Mouse (Mus musculus) spleen, adult 12 weeks (tissue): ENCODE data around the gene Hs1bp3.

ENCODE experiments used
- DNase-seq: peaks from one replicate; pipeline ENCODE4 v3.0.0; 2022; ENCODE audit warnings: low spot score

Gene Hs1bp3

DNA sequence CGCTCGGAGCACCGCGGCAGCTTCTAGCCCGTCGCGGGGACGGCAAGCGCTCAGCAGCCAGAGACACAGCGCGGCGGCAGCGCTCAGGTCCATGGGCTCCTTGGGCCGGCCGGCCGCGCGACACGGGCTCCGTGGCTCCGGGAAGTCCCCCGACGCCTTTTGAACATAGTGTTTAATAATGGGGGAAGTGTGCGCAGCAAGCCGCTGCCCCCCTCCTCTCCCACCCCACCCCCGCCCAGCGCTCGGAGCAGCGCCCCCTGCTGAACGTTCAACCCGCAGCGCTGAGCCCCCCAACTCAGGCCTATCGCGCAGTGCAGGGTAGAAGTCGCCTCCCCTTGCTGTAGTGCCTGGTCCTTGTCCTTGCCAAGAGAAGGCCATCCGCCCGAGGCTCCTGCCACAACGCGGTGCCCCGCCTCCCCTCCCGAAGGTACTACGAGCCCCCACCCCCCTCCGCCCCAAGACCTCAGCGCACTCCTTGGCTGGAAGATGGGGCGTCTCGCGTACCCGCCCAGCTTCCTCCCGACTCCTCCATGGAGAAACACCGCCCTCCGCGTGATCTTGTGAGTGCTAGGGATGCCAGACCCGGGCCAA, 11.3 kb upstream of the Hs1bp3 start, which contains the start of gene Gdf7:
TSS of gene Gdf7 (minus strand) at position 114 of the 591 bp plus-strand sequence.
- no peak for DNase-seq

DNA sequence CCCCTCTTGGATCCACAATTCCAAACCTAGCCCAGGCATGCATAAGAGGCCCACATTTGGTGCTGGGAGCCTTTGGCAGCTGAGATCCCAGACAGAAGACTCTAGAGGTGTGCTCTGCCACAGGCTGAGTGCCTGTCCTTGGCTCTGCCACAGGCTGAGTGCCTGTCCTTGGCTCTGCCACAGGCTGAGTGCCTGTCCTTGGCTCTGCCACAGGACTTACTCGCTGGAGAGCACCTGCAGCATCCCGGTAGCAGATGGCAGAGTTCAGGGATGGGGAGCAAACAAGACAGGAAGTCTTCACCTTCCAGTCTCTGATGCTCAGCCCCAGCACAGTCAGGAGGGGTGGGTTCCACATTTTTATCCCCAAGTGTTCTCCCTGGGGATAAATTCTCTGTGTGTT, 8.0 kb upstream of the Hs1bp3 start:
- no peak for DNase-seq

DNA sequence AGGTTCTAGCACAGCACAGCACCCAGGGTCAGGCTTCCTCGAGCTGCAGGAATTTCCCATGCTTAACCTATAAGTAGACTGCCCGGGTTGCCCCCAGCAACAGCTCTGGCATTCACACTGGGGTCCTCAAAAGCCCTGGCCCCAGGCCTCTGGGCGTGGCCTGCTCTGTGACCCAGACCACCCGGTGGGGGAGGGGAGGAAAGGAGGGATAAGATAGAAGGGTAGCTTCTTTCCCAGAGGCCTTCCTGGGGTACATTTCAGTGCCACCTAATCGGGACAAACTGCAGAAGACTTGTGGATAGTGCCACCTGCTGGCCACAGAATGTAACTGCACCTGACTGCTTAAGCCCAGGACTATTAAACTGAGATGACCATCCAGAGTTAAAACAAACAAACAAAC, 6.8 kb upstream of the Hs1bp3 start:
- DNase-seq, result peak; percentile 32

DNA sequence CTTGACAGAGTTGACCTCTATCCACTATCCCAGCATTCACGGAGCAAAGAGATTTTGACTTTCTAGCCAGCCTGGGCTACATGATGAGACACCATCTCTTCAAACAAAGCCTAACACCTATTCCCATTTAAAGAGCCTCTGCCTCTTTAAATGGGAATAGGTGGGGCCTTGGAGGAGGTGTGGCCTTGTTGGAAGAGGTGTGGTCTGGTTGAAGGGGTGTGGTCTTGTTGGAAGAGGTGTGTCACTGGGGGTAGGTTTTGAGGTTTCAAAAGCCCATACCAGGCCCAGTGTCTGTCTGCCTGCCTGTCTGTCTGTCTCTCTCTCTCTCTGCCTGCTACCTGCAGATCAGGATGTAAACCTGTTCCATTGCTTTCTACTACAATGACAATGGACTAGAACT, 6.3 kb upstream of the Hs1bp3 start:
- DNase-seq, result no peak

DNA sequence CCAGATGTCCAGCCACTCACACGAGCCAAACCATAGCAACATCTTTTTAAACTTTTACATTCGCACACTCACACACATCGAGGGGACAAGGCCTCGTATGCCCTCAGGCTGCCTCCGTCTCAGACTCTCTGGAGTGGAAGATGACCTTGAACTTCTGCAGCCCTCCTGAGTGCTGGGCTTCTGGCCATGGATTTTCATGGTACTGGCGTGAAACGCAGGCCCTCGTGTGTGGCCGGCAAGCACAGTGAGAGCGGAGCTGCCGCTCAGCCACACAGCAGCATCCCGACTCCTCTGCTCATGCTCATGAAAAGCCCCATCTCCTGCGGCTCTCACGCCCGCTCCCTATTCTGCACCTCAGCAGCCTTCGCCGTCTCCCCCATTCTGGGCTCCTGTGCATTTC, 2.2 kb upstream of the Hs1bp3 start:
- DNase-seq, result no peak

DNA sequence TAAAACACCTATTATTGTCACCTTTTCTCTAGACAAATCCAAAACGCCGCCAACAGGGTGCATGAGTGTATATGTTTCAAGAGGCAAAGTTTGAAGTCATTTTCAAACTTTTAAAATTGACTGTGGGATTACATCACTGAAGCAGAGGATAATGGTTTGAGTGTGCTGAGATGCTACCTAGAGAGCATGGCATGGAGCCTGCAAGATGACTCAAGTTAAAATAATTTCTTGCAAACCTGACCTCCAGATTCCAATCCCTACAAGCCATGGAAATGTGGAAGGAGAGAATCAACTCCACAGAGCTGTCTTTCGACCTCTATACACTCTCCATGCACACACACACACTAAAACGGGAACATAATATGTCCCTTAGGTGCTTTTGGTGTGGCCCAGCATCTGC, 966 bp upstream of the Hs1bp3 start:
- no peak for DNase-seq

DNA sequence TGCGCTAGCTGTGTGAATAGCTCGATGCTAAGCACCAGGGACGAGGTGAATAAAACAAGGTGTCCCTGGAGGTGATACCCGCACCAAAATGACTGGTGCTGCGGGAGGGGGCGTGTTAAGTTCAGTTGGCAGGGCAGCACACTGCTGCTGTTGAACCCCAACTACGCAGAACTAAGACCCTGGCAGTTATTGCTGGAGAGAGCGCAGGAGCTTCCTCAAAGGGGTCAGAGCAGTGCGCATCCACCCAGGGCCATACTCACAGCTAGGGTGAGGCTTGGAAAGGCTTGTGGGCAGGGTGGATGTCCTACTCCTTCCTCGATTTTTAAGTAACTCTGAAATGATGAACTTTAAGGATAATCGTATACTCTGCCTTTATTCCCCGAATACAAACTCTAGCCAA, 541 bp downstream of the Hs1bp3 start:
- no peak for DNase-seq

DNA sequence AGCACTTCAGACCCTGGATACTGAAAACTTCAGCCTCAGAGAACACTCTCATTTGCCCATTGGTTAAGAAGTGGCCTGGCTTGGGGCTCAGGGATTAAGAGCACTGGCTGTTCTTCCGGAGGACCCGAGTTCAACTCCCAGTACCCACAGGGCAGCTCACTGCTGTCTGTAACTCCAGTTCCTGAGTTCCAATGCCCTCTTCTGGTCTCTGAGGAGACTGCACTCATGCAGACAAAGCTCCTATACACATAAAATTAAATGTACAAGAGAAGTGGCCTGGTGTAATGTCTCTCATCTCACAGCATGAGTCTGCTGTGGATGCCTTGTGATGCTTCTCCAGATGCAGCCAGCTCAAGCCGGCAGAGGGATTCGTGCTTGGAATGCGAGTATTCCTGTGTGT, 3.3 kb downstream of the Hs1bp3 start:
- DNase-seq, result no peak

DNA sequence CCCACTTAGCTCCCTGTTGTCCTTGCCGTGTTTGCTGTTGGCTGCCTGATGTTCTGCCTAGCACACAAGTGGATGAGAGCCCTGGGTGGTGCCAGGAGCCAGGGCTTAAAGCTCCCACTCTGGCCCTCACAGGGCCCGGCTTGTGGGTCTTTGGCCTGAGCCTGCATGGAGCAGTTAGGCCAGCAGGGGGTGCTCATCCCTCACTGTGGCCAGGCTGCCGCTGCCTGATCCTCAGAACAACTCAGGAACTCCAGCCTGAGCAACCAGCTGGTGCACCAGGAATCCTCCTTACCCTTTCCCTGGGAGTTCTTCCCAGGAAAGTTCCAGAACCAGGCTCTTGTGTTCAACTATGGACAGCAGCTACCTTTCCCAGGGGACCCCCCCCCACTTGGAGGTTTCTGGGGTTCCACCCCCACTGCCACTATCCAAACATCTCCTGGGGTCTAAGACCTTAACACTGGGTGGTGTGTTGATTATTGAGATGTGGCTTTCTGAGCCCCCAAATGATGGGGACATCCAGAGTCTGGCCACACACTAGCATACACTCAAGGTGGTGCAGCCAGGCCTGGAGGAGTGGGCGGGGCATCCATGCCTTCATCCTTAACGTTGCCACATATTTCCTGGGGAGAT, 7.0 kb downstream of the Hs1bp3 start:
- DNase-seq, result peak; percentile 31

DNA sequence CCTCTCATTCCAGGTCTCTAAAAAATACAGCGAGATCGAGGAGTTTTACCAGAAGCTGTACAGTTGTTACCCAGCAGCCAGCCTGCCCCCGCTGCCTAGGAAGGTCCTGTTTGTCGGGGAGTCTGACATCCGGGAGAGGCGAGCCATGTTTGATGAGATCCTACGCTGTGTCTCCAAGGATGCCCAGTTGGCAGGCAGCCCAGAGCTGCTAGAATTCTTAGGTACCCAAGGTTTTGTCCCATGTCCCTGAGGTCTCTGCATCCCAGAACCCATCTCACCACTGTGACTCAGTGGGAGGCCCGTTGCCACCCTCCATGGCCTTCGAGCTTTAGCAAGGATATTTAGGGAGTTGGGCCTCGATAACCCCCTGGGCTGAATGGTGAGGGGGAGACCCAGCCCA, 8.3 kb downstream of the Hs1bp3 start:
- no peak for DNase-seq

DNA sequence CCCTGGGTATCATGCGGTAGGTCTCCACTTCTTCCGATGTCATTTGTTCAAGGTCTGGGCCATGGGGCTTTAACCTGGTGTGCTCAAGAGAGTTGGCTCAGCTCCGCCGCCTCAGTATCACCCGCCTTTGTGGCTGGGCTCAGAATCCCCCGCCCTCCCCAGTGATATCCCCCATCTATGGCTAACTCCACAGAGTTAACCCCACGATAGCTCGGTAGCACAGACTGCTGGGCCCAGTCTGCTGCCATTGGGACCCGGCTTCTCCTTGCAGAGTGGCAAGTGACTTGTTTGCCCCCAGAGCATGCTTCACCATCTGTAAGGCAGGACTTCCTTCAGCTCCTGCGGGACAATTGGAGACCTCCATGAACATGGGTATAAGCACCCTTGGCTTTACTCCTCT, 10.9 kb downstream of the Hs1bp3 start:
- DNase-seq, result no peak

DNA sequence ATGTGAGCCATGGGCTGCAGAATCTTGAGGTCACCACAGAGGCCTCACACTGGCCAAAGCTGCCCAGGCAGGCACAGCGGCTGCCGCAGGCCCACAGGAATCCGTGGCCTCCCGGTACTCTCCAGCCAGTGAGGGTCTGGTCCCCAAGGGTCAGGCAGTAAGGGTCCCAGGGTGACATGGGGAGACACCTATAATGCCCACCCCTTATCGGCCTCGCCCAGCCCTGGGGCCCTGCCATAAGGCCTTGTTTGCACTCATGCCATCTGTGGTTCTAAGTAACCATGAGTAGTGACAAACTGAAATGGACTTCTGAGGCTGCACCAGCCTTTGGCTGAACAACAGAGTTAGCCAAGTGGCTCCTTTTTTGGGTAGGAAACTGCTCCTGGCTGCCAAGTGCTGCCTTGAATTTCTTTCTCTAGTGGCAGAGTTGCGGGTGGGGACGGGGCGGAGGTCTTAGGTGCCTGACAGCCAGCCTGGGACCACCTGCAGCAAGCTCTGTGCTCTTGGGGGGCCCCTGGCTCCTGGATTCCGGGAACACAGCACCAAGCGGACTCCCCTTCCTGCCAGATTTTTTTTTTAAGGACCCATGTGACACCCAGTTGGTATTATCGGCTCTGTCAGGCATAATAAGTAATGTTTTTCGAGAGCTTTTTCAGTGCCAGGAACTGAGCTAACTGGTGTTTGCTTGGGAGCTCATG, 12.2 kb downstream of the Hs1bp3 start:
- no peak for DNase-seq

DNA sequence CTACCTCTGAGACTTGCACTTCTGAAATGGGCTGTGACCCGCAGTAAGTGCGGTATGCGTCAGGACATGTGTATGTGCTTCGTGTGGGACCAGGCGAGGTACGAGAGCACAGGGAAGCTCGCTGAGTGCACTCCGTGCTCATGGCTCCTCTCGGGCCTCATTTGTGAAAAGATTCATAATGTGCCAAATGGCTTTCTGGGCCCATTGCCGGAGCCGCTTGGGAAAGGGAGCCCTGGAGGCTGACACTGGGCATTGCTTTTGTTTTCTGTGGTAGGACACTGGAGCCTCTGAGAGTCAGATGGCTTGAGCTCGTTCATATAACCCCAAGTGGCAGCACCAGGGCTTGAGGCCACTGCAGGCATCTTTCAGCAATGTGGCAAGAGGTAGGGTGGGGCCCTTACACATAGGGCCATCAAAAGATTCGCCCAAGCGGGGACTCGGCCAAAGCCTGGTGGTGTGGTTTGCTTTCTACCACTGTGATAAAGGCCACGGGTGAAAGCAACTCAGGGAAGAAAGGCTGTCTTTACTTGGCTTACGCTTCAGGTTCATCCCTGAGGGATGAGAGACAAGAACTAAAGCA, 12.8 kb downstream of the Hs1bp3 start:
- DNase-seq, result no peak

DNA sequence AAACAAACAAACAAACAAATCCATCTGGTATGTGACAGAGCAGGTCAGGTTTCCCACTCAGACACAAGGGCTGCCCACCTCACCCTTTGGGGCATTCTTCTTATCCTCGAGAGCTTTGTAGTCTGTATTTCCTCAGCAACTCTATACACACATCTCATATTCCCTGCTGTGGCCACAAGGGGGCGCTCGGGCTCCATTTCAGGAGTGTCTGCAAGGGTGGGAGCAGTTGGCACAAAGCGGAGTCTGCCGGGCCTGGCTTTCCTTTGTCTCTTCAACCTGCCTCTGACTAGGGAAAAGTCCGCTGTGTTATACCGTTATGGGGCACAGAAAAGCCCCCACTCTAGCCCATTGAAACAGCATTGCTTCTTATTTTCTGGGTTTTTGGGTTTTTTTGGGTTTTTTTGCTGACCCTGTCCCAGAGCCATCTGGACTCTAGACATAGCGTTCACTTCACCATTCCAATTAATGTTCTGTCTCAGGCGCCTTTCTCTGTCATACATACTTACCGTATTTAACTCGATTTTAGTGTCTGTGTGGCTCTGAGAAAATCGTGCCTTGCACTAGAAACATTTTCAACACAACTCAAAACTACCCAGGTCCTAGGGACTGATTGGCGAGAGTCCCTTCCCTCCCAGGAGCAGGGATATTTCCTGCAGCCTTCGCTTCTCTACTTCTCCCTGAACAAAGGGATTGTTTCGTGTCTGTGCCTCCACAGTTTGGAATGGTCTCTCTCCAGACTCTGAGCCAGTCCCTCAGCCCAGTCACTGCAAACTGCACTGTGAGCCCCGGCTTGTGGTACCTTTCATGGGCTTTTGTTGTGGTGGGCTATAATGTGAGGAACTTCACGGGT, 13.8 kb downstream of the Hs1bp3 start:
- peak; percentile 66 for DNase-seq

DNA sequence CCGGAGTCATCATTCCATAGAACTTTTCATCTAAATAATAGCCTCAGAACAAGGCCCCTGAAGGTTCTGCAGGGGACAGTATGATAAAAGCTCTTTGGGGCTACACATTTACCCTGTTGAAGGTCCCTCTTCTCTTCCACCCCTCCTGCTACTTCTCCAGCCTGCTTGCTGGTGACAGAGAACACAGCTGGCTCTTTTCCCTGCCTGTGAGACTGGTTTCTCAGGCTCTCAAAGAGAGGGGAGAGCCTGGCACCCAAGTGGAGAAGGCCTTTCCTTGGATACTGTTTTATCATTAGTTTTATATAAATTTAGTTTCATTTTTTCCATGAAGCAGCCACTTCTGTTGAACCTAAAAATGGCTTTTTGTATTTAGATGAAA, 14.4 kb downstream of the Hs1bp3 start:
- DNase-seq, result no peak

DNA sequence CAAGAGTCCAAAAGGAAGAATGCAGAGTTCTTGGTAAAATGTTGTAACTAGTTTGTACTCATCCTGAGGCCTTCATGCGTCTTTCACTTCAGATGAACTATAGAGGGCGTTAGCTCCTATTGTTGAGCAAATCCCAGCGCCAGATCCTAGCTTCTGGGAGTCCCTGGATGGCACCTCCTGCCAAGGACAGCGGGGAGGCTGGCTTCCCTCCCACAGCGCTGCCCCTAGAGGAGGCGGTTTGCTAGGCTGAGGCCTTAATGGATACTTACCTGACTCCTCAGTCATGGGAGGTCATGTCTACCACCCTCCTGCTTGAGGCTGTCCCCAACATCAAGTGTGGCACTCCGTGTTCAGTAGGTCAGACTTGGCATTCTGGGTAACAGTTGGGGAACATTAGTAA, 16.0 kb downstream of the Hs1bp3 start:
- no peak for DNase-seq

DNA sequence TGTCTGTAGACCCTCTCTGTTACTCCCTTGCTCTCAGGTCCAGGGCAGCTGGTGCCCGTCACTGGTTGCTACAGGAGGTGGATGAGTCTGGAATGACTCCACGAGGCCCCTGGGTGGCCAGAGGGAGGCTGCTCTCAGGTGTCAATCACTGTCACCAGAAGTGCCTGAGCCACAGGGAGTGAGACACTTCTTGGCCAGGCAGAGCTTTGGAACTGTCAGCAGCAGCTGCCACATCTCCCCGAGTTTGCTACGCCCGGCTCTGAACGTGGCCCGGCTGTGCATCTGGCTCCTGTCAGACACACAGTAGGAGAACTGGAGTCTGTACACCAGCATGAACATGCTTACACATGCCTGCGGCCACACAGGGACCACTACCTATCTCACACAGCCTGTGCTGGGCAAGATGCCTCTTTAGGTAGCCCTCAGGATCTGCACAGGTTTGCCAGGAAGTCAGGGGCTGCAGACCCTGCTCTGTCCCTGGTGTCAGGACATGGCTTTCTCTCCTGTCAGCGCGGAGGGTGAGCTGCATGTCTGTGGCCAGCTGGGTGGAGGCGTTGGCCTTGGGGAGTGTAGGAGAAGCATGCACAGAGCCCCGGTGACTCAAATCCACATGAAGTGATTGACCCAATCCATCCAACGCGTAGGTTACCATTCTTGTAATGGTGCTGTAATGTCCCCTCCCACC, 18.4 kb downstream of the Hs1bp3 start:
- DNase-seq, result no peak

DNA sequence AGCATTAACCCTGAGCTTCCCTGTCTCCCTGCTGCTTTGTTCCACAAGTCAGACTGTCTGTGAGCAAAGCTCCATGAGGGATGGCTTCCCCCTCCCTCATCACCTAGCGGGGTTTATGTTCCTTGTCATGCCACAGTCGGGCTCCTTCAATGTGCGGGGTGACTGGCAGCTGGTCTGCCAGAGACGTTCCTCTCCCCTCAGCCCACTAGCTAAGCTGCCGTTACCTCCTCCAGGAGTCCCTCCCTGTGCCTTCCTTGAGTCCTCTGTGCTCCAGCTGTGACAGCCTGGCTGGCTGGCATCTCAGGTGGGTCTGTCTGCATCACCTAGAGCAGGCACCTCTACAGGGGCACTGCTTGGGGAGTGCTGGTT, 18.9 kb downstream of the Hs1bp3 start:
- no peak for DNase-seq

DNA sequence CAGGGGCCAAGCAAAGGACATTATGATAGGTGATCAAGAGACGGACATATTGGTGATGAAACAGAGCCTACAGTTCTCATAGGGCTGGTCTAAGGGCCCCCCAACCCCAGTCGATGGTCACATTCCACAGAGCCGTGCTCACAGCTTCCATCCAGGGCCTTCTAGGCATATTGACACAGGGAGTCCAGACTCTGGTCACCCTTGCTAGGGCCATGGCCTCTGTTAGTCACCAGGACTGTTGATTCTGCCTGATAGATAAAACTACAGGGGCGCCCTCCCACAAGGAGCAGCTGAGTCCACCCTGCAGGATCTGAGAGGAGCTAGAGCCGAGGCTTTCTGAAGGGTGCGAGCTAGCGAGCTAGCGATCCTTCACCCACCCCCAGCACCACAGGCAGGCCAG, 20.4 kb downstream of the Hs1bp3 start:
- DNase-seq, result no peak

DNA sequence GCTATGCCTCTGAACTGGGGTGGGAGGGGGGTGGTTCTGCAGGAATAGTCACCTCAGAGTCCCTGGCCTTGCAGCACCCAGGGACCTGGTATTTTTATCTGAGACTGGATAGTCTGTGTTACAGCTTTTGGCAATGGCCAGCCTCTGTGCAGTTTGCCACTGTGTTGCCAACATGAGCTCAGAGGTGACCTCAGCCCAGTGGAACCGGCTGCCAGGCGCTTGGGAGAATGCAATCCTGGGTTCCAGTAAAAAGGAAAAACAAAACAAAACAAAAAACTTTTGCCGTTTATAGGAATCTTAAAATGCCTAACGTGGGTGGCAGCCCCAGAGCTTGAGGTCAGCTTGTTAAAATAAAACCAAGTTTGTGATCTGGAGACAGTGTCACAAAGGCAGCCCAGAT, 21.0 kb downstream of the Hs1bp3 start:
- DNase-seq, result no peak

DNA sequence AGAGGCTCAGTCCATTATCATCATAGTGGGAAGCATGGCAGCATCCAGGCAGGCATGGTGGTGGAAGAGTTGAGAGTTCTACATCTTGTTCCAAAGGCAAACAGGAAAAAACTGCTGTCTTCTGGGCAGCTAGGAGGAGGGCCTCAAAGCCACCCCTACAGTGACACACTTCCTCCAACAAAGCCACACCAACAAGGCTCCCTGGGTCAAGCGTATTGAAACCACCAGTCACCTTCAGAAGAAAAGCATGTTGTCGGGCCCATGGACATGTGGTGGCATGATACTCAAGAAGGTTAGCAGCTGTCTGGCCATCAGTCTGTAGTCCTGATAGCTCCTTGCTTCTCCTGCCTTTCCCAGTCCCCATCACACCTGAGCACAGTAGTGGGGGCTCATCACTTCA, 22.3 kb downstream of the Hs1bp3 start:
- no peak for DNase-seq
